Mouse (Mus musculus) A20 (cell line): ENCODE measurements around the gene Ube2s.

Experiments used
- DNase-seq: peaks from one replicate; pipeline ENCODE4 v3.0.0-alpha.2; 2011; ENCODE audit warnings: low read depth, low spot score

The Ube2s gene

GRCm38 (mm10) chr7:4777851-4778637 is 34.3 kb downstream of the Ube2s start:
- no peak for DNase-seq

DNA sequence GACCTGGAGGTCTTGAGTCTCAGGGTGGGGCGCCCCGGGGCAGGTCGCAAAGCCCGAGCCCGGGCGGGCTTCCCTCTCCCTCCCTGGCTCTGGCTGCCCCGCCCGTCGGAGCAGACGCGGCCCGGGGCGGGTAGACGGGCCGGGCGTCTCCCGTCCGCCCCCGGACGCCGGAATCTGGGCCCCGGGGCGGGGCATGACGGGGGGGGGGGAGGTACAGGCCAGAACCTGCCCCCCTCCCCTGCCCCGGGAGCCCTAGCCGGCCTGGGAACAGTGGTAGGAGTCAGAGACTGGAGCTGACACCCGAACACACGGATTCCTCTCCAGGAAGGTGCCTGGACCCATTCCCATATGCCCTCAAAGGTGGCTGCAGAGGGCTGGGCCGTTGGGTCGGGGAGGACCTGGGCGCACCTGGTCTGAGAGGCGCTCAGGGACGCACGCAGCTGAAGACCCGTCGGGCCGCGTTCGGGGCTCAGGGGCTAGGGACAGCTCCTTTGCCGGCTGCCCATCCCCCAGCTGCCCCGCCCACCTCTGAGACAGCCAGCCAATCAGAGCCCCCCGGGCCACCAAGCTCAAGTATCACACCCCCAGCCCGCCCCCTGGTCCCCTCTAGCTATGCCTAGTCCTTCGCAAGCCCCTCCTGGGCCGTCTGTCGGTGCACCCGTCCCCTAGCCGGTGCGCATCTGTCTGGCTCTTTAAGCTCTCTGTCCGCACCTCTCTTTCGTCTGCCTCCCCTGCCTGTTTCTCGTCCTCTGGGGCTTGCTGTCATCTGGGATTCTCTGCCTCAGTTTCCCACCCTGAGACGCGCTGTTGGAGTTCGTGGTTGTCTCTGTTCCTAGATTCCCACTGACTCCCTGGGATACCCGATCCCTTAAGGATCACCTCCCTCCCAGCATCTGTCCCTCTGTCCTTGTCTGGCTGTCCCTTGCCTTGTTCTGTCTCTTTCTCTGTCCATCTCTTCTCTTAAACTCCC is 35.2 kb downstream of the Ube2s start:
- no peak for DNase-seq

DNA sequence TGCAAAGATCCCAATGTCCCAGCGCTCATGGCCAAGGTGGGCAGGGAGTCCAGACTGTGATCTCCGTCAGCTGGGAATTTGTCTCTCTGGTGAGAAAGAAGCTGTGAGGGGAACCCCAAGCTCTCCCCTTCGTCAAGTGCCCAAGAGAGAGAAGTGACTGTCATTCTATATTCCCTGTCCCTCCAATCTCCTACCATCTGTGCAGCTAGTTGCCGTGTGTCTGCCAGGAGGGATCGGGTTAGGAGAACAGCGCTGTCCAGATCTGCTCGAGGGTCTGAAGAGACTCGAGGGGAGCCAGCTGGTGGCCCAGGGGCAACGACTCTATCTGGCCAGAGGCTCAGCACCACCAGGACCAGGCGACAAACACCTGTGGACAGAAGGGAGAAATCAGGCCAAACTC is 36.3 kb downstream of the Ube2s start:
- DNase-seq, result no peak

DNA sequence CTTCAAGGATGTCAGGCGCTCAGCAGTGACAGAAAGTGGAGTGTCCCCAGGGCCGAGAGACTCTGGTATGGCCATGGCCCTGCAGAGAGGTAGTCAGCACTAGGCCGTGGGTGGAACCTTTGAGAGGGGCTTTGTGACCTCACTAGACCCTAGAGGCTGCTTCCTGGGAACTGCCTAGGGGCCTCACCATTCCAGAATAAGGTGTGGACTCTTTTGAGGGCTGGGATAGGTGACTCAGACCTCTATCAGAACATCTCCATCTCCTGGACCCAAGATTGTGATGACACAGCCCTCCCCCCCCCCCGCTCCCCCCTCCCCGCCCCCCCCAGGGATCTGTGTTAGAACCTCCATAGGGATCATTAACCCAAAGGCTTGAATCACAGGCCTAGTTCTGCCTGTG is 41.2 kb downstream of the Ube2s start, which contains the start of gene Fam71e2:
Gene Fam71e2 (minus strand): TSS at position 101 of the 400 bp plus-strand sequence.
- no peak for DNase-seq

DNA sequence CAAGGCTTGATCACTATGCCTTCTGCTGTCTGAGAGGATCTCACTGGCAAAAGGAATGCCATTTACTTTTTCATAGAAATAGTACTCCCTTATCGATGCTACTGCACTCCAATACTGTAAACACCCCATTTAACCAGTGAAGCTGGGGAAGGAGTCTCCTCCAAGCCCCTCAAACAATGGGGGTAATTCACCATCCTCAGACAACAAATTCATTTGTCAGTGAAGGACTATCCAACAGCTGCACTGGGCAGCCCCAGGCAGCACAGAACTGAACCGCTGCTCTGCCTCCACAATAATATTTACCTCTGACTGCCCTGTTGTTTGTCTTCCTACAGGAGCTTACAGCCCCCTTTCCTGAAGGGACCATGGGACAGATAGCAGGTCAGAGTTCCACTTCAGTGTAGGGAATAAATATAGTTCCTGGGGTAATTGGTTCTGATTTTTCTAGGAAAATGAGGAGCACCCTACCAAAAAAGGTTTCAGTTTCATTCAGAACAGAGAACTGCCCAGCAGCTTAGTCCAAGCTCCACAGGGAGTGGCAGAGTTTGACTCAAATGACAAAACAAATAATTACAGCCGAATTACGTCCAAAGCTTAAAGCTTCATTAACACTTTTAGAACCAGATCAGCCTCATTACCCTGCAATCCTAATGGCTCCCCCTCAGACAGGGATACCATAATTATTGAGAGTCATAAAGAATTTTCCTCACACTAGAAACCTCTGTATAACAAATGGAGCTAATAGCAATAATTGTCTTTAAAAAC is 47.3 kb downstream of the Ube2s start:
- DNase-seq, result no peak

- DNase-seq, result no peak
Observed at GRCm38 (mm10) chr7:4759670-4760069, 52.7 kb downstream of the Ube2s start.

- no peak for DNase-seq
Observed at GRCm38 (mm10) chr7:4752821-4753570, 59.4 kb downstream of the Ube2s start, which contains the start of gene Cox6b2. Cox6b2 (minus strand) TSS chr7:4753094.

GRCm38 (mm10) chr7:4751971-4752820 is 60.2 kb downstream of the Ube2s start:
- no peak for DNase-seq

GRCm38 (mm10) chr7:4749169-4749568 is 63.2 kb downstream of the Ube2s start:
- DNase-seq, result no peak

DNA sequence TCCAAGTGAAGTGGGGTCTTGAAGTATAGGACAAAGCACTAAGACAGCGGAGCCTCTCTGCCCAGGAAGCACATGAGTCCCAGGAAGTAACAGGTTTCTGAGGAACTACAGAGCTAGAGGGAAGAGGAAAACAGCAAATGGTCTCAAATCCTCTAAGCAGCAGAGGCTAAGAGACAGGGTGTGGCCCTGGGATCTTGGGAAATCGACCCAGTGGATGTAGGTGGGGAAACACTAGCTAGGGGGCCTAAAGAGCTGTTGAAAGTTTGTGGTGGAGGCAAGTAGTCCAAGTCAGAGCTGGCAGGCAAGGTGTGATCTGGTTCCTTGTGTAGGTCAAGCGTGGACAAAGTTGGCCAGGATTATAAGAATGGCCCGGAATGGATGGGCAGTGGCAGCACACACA is 64.1 kb downstream of the Ube2s start:
- DNase-seq, result no peak

DNA sequence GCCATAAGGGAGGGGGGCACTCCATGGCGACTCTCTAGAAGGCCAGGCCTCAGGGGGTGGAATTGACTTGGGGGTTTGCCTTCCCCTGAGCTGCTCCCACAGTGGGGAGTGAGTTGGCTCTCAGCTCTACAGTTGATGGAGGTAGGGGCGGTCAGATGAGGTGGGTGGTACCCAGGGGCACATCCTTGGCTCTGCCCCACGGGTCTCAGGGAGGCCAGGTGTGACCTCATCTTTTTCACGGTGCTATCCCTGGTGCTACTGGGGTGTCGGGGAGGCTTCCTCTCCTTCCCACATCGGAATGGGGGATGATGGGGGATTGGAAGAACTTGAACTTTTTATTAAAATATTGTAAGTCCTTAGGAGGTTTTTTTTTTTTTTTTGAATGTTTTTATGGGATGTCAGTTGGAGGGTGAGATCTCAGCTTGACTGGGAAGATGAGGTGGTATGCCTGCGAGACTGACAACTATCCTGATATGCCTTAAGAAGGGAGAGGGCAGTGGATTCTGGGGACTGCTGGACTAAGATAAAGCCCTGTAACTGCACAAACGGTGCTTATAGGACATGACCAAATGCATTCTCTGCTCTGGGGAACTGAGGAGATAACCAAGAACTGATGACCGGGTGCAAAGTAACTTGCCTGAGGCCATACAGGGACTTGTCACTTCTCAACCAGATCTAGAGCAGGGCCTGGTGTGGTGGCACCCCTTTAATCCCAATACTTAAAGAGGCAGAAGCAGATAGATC is 65.1 kb downstream of the Ube2s start:
- DNase-seq, result no peak

DNA sequence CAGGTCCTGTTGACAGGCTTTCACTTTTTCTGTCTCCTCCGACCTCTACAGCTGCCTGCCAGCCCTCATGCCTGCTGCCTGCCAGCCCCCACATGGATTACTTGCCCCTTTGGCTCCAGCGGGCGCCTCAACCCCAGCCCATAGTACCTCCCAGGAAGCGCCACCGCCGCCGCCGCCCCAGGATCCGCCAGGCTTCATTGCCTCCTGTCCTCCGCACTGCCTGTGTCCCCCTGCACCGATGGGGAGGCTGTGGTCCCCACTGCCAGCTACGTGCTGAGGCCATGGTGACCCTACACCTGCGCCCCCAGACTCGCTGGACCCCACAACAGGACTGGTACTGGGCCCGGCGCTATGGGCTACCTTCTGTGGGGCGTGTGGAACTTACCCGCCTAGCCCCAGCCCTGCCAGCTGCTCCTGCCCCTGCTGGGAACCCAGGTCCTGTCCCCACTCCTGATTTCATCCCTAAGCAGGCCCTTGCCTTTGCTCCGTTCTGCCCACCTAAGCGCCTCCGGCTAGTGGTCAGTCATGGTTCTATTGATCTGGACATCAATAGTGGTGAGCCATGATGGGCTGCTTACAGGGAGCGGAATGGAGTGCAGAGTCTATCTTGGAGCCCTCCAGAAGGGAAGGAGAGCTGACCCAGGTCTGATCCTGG is 65.9 kb downstream of the Ube2s start:
- DNase-seq, result no peak

GRCm38 (mm10) chr7:4744886-4745285 is 67.5 kb downstream of the Ube2s start:
- DNase-seq, result no peak
